Mouse (Mus musculus) left cerebral cortex, postnatal 25 days (tissue): ENCODE results near the gene Ttc30a1. TPM values are rescaled to one million over a fixed set of nuclear protein-coding genes. Genes with fewer than 3 reads are reported as not detected.
A peak's percentile ranks its signal among the peaks of the same experiment; 100 is the strongest.
"Not testable (repeated sequence)": the region's sequence is repeated elsewhere in the genome, so short reads cannot be mapped to it uniquely, and the experiment has no call there.

Experiments used
- DNase-seq, 2 experiments: peaks; one replicate each; pipeline ENCODE4 v3.0.0; 2022; ENCODE audit warnings: low spot score in 2 of 2, mixed read lengths in 1 of 2
- intact Hi-C: fragments of 180-260 bp; cut with DNase I; formaldehyde crosslinking; loops from one replicate; pipeline ENCODE4 v1.15.1; 2025
- total RNA-seq, 2 experiments: library from RNA; stranded (reverse); gene quantifications; 2 replicates each; pipeline ENCODE4 v1.2.3; 2021

The Ttc30a1 gene
- total RNA-seq, 2 experiments from 2014 or later = 2.8 to 3.1 TPM

- intact Hi-C loops = no loop called here
- DNase-seq = peak; percentile 85 to 87
Observed at GRCm38 (mm10) chr2:75938117-75939063, 43.4 kb downstream of the Ttc30a1 start, which contains the start of gene Ttc30b. Gene Ttc30b (minus strand): TSS chr2:75938585.

- intact Hi-C loops, DNase-seq: not testable (repeated sequence)
Observed at GRCm38 (mm10) chr2:75937520-75938116, 44.1 kb downstream of the Ttc30a1 start.

- DNase-seq, intact Hi-C loops: not testable (repeated sequence)
Observed at GRCm38 (mm10) chr2:75936685-75937084, 45.1 kb downstream of the Ttc30a1 start.

- DNase-seq = no peak
- intact Hi-C loops = no loop called here
Observed at GRCm38 (mm10) chr2:75933541-75933940, 48.2 kb downstream of the Ttc30a1 start.

- peak in 1 of 2 experiments; percentile 79 for DNase-seq
- intact Hi-C loops = no loop called here
Observed at GRCm38 (mm10) chr2:75930941-75931340, 50.8 kb downstream of the Ttc30a1 start.

GRCm38 (mm10) chr2:75929786-75930444 is 51.9 kb downstream of the Ttc30a1 start:
- intact Hi-C loops = no loop called here
- no peak for DNase-seq

GRCm38 (mm10) chr2:75929141-75929540 is 52.6 kb downstream of the Ttc30a1 start:
- intact Hi-C loops = no loop called here
- DNase-seq = no peak

Other genes with a start within 250 kb of the Ttc30a1 start
- gene Agps, start 149.8 kb downstream of the Ttc30a1 start, total RNA-seq = 10 to 100 TPM; 42.9 to 45.0 TPM
- 10 to 100 TPM; 12.0 to 13.2 TPM for gene Ttc30b, start 43.4 kb downstream of the Ttc30a1 start, total RNA-seq
- under 1 TPM; 0.25 to 0.85 TPM for gene Ttc30a2, start 3.8 kb downstream of the Ttc30a1 start, total RNA-seq